Mouse (Mus musculus) monocyte, adult 2 months (primary cell): ENCODE data around the gene Khdc1c.
"Not testable (repeated sequence)": the region's sequence is repeated elsewhere in the genome, so short reads cannot be mapped to it uniquely, and the experiment has no call there.

Experiments used
- DNase-seq, 2 experiments: peaks; one replicate each; pipeline ENCODE4 v3.0.0; 2022; ENCODE audit warnings: low spot score in 2 of 2, low read depth in 1 of 2

Khdc1c gene

GRCm38 (mm10) chr1:21368031-21368430 is at the start of gene Khdc1c:
Gene Khdc1c, plus strand, starts transcription at chr1:21368331.
- DNase-seq = not testable (repeated sequence)

GRCm38 (mm10) chr1:21320271-21320670 is 47.9 kb upstream of the Khdc1c start:
- not testable (repeated sequence) for DNase-seq

DNA sequence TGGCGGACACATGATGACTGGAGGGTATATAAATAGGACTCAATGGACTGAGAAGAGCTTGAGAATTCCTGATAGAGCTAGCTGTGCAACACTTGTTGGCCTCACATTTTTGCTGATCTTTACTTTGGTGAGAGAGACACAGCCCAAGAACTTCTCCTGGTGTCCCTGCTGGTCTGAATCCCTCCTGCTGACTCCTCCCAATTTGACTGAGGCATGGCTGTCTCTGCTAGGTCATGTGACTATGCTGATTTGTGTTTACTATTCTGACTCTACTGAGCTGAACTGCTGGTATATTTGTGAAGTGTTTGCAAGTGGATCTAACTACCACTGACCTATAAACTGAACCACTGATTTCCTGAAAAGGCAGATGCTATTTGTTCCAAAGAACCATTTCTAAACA is 46.5 kb upstream of the Khdc1c start:
- DNase-seq = no peak

- no peak for DNase-seq
Observed at GRCm38 (mm10) chr1:21323996-21324574, 44.0 kb upstream of the Khdc1c start.

- DNase-seq = no peak
Observed at GRCm38 (mm10) chr1:21324633-21325032, 43.5 kb upstream of the Khdc1c start.

- DNase-seq = no peak
Observed at GRCm38 (mm10) chr1:21326733-21327132, 41.4 kb upstream of the Khdc1c start.

GRCm38 (mm10) chr1:21331161-21331560 is 37.0 kb upstream of the Khdc1c start:
- not testable (repeated sequence) for DNase-seq

- DNase-seq = no peak
Observed at GRCm38 (mm10) chr1:21333222-21333973, 34.7 kb upstream of the Khdc1c start.

GRCm38 (mm10) chr1:21335836-21336235 is 32.3 kb upstream of the Khdc1c start:
- no peak for DNase-seq

GRCm38 (mm10) chr1:21340745-21341144 is 27.4 kb upstream of the Khdc1c start:
- DNase-seq = no peak

DNA sequence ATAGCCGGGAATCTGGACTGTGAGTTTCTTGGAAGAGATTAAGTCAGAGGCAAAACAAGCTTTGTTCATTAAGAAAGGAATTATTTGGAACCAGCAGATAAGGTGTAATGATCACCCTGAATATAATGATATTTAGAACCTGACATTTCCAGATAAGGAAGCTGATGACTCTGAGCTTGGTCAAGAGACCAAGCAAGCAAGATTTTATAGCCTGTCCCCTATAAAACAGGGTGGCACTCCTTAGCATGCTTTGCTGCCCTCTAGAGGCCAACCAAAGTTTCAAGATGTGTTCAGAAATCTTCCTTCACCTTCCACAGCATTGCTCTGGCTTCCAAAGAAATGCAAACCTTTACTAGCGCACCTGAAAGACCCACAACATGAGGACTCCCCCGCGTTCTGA is 23.9 kb upstream of the Khdc1c start:
- DNase-seq = no peak

DNA sequence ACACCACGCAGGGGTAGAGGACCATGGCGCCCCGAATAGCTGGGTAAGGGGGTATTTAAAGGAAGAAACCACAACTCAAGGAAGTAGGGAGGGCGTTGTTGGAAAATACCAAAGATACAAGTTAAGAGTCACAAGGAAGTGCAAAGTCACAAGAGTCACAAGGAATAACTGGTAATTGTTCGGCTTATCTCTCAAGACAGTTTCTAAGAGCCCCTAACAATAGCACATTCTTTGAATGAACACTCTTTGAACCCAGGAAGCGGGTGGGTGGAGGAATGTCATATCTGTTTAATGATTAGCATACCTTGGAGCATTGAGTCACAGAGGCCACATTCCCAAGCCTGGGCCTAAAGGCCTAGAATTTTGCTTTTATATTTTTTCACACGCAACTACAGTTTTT is 23.4 kb upstream of the Khdc1c start:
- not testable (repeated sequence) for DNase-seq

DNA sequence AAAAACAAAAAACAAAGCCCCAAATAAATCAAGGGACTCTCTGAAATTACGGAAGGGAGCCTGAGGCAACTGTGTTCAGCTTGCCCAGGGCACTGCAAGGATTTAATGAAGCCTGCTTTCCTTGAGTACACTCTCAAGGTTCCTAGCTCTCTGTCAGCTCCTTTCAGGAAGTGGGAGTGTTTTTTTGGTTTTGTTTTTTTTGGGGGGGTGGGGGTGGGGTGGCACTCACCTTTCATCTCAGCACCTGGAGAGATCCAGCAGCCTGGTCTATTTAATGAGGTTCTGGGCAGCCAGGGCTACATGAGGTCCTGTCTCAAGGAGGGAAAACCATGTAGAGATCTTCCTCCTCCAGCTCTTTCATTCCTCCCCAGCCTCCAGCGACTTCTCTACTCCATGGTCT is 18.8 kb upstream of the Khdc1c start, which contains the start of gene Khdc1a:
TSS of gene Khdc1a (plus strand) at position 301 of the 400 bp plus-strand sequence.
- no peak for DNase-seq

DNA sequence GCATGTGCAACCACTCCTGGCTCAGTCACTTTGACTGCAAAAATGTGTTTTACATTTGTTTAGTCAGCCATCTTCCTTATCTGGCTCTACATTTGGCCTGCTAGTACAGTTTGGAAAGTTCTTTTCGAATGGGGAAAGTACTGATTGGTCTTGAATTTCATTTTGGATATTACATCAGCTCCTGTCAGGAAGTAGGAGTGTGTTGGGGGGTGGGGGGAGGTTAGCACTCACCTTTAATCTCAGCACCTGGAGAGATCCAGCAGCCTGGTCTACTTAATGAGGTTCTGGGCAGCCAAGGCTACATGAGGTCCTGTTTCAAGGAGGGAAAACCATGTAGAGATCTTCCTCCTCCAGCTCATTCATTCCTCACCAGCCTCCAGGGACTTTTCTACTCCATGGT is 15.1 kb downstream of the Khdc1c start, which contains the start of gene Khdc1b:
TSS of gene Khdc1b (plus strand) at position 301 of the 400 bp plus-strand sequence.
- no peak for DNase-seq

- no peak for DNase-seq
Observed at GRCm38 (mm10) chr1:21391138-21391671, 23.1 kb downstream of the Khdc1c start.

DNA sequence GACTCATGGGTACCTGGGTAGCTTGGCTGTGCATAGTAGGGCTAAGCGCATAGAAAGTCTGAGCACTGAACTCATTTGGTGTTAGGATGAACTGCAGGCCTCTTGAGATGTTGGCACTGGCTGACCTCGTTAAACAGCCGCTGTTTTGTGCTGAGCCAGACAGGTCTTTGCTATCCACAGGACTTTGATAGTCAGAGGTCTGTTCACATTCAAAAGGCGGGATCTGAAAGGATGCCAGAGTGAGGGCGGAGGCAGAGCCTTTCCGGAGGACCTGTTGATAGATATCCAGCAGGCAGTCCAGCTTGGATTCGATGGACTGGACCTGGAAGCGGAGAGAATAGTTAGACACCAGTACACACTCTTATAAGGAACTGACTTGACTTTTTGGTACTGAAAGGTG is 34.7 kb downstream of the Khdc1c start:
- no peak for DNase-seq

- DNase-seq = no peak
Observed at GRCm38 (mm10) chr1:21407266-21407665, 39.1 kb downstream of the Khdc1c start.

DNA sequence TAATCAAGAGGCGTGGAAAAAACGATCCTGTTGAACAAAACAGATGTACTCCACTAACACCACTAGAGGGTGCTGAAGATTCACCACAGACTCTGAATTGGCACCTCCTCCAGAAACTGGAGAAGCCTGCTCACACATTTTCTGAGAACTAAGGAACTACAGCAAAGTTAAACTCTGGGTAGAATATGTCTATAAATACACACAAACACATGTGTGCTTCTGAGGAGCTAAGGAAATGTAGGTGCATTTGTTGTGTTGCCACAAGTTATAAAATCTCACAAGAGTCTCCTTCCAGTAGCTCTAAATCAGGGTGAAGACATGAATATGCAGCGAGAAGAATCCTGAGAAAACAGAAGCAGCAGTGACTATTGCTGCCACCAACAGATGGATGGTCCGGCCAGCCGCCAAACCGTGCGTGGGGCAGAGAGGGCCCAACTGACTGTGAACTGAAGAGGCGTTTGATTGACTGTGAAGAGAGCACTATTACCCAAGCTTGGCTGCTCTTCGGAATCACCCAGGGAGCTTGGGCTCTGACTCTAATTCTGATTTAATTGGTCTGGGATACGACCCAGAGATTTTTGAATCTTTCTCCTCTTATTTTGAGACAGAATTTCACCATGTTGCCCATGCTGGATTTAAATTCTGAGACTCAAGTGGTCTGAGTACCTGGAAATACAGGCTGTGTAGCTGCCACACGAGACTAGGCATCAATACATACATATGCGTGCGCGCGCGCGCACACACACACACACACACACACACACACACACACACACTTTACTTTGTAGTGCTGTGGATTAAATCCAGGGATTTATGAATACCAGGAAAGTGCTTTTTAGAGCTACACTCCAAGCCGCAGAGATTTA is 43.4 kb downstream of the Khdc1c start:
- no peak for DNase-seq

- no peak for DNase-seq
Observed at GRCm38 (mm10) chr1:21412197-21412555, 44.0 kb downstream of the Khdc1c start.

DNA sequence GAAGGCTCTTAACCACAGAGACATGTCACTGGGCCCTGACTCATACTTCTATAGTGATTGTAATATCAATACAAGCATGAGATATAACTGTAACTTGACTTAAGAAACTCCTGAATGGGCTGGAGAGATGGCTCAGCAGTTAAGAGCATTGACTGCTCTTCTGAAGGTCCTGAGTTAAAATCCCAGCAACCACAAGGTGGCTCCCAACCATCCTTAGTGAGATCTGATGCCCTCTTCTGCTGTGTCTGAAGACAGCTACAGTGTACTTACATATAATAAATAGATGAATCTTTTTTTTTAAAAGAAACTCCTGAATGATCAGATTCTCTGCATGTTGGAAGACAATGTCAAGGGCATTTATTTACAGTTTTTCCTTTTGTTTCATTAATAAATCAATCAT is 51.2 kb downstream of the Khdc1c start:
- no peak for DNase-seq
